Comparison of ENCODE assay signal across 18 mouse cellular contexts in the genomic region with DNA sequence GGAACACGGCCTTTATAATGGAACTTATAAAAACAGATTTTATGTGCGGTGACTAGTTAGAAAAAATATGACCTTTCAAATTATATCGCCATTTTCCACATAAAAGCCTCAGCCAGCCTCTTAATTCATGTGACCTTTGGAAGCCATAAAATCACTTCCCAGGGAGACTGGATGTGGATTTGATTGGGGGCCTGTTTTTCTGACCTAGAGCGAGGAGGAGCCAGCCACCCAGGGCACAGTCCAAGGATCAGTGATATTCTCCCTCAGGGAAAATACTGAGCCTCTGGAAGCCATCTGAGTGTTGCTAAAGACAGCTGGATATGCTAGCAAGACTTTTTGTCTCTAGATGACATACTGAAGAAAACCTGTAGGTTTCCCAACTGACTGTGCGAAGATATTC.
DNase-seq lines count a peak whose midpoint lies in the region; ATAC-seq and TF ChIP-seq lines count a peak whose summit lies in the region.
"Had no signal": no experiment of that assay in that cellular context is flagged by ENCODE, and none has a peak within 500 bp of the region (broad histone marks: within the 10 kb centered on the region; RNA-seq: fewer than 3 reads in every experiment).

No protein-coding gene starts in this region.

- no peak overlapping the region for H3K27ac ChIP-seq in neural tube, embryonic 12.5 days
- no peak overlapping the region for H3K27ac ChIP-seq in neural tube, embryonic 15.5 days (replicated peaks)
- no peak overlapping the region for H3K27ac ChIP-seq in kidney, adult 2 months (ENCODE audit: insufficient read depth, low read depth, low read length)
- H3K27ac ChIP-seq: embryonic facial prominence, embryonic 12.5 days; heart, adult 2 months; left cerebral cortex, adult 2 months; limb, embryonic 15.5 days; macrophage; midbrain, embryonic 13.5 days had no signal

- WGBS in neural tube, embryonic 12.5 days, result 45% methylated on average over 5 of the region's 5 CpGs
- WGBS in neural tube, embryonic 15.5 days, result 44% methylated on average over 5 of the region's 5 CpGs
- WGBS in kidney, adult 2 months, result 32% methylated on average over 5 of the region's 5 CpGs

- TF ChIP-seq POLR2A in kidney, adult 2 months (IDR thresholded peaks at IDR 0.05; ENCODE audit: low read depth, low read length), result no peak

- no peak overlapping the region for H3K4me2 ChIP-seq in neural tube, embryonic 12.5 days (replicated peaks)
- no peak overlapping the region for H3K4me2 ChIP-seq in neural tube, embryonic 15.5 days
- H3K4me2 ChIP-seq: embryonic facial prominence, embryonic 12.5 days; limb, embryonic 15.5 days; midbrain, embryonic 13.5 days had no signal

- H3K4me3 ChIP-seq in neural tube, embryonic 12.5 days, result no peak overlapping the region
- H3K4me3 ChIP-seq in neural tube, embryonic 15.5 days (replicated peaks), result no peak overlapping the region
- no peak overlapping the region for H3K4me3 ChIP-seq in kidney, adult 2 months (ENCODE audit: insufficient read depth, low read depth, low read length)
- H3K4me3 ChIP-seq: embryonic facial prominence, embryonic 12.5 days; heart, adult 2 months; left cerebral cortex, adult 2 months; limb, embryonic 15.5 days; midbrain, embryonic 13.5 days had no signal

- no peak overlapping the region for H3K9ac ChIP-seq in neural tube, embryonic 12.5 days
- no peak overlapping the region for H3K9ac ChIP-seq in neural tube, embryonic 15.5 days (replicated peaks)
- H3K9ac ChIP-seq: embryonic facial prominence, embryonic 12.5 days; limb, embryonic 15.5 days; midbrain, embryonic 13.5 days had no signal

- peaks cover 4% of the 10 kb centered on the region; the same call in 1 of the 2 replicates for H3K4me1 ChIP-seq in neural tube, embryonic 12.5 days
- H3K4me1 ChIP-seq in neural tube, embryonic 15.5 days, result peaks cover 7% of the 10 kb centered on the region
- 0 out of 2 replicates have a peak, but pooled peaks cover 2% of the 10 kb centered on the region for H3K4me1 ChIP-seq in kidney, adult 2 months (ENCODE audit: control insufficient read depth, insufficient read depth, low read length)
- H3K4me1 ChIP-seq: midbrain, embryonic 13.5 days had no signal

- H3K27me3 ChIP-seq in neural tube, embryonic 12.5 days (replicated peaks), result no peaks in the 10 kb centered on the region
- no peaks in the 10 kb centered on the region for H3K27me3 ChIP-seq in neural tube, embryonic 15.5 days (replicated peaks)
- no peaks in the 10 kb centered on the region for H3K27me3 ChIP-seq in kidney, adult 2 months (replicated peaks; ENCODE audit: control insufficient read depth, insufficient read depth, low read length)
- H3K27me3 ChIP-seq: embryonic facial prominence, embryonic 12.5 days; limb, embryonic 15.5 days; midbrain, embryonic 13.5 days had no signal

- DNase-seq in kidney, adult 2 months, result peak; percentile 87
- peak; percentile 61 to 81 for DNase-seq in kidney, postnatal 25 days
- peak; percentile 65 for DNase-seq in yolk sac, embryonic 10.5 days (ENCODE audit: low spot score)
- DNase-seq in layer of hippocampus, postnatal 36 days, result no peak
- no peak for DNase-seq in testis, postnatal 10 days (ENCODE audit: low spot score)
- DNase-seq: adrenal gland, postnatal 14 days; cerebellum, adult 9-11 months; heart, adult 2 months; lung, adult 2 months had no signal

- no peaks in the 10 kb centered on the region for H3K9me3 ChIP-seq in neural tube, embryonic 12.5 days
- no peaks in the 10 kb centered on the region for H3K9me3 ChIP-seq in neural tube, embryonic 15.5 days (replicated peaks)
- H3K9me3 ChIP-seq: embryonic facial prominence, embryonic 12.5 days; G1E; limb, embryonic 15.5 days; midbrain, embryonic 13.5 days had no signal

- TF ChIP-seq CTCF in kidney, adult 2 months (conservative IDR thresholded peaks at IDR 0.05; ENCODE audit: insufficient read depth, insufficient read length, low read depth, low read length), result no peak

- H3K36me3 ChIP-seq in neural tube, embryonic 12.5 days, result no peaks in the 10 kb centered on the region
- no peaks in the 10 kb centered on the region for H3K36me3 ChIP-seq in neural tube, embryonic 15.5 days
- no peaks in the 10 kb centered on the region for H3K36me3 ChIP-seq in kidney, adult 2 months (ENCODE audit: control insufficient read depth, insufficient read depth, low read length)
- H3K36me3 ChIP-seq: embryonic facial prominence, embryonic 12.5 days; G1E; limb, embryonic 15.5 days; midbrain, embryonic 13.5 days had no signal

- peak; percentile 57; the same call in 1 of the 2 replicates for ATAC-seq in neural tube, embryonic 12.5 days (ENCODE audit: low FRiP score, low read depth)
- ATAC-seq in neural tube, embryonic 15.5 days (ENCODE audit: low FRiP score), result no peak
- no peak for ATAC-seq in CD4-positive, CD25-positive, alpha-beta regulatory T cell, adult 4 months
- ATAC-seq: midbrain, embryonic 13.5 days had no signal

Comparison
In these comparisons a context has a peak if more than half of its experiments do, and no peak if none do; other contexts are left out.
1. DNase-seq: peak in kidney, adult 2 months (single experiment), kidney, postnatal 25 days (2 of 2) and yolk sac, embryonic 10.5 days (single experiment); none in layer of hippocampus, postnatal 36 days (0 of 2) and testis, postnatal 10 days (single experiment).